Mouse (Mus musculus) lung, embryonic 15.5 days (tissue): ENCODE measurements around the gene Shld2. TPM values are rescaled to one million over a fixed set of nuclear protein-coding genes. Genes with fewer than 3 reads are reported as not detected.

Experiments used
- ATAC-seq: fragments of 200-750 bp; cut with Nextera tagmentation; 2 replicates; pipeline ENCODE4 v1.8.0; 2017; ENCODE audit warnings: moderate number of reproducible peaks, borderline replicate concordance; ENCODE audit not compliant: low FRiP score, low TSS enrichment; ENCODE audit errors: extremely low read depth
- H3K27ac ChIP-seq: fragments of 300-500 bp; sonication (generic); 2 replicates; pipeline ENCODE4 v1.5.1; 2015; ENCODE audit warnings: moderate library complexity, mild to moderate bottlenecking, inconsistent platforms
- H3K27me3 ChIP-seq: fragments of 300-500 bp; sonication (generic); 2 replicates; pipeline ENCODE4 v1.6.1; 2015; ENCODE audit warnings: inconsistent platforms
- H3K36me3 ChIP-seq: fragments of 300-500 bp; sonication (generic); 2 replicates; pipeline ENCODE4 v1.6.1; 2015; ENCODE audit warnings: inconsistent platforms
- H3K4me1 ChIP-seq: fragments of 300-500 bp; sonication (generic); 2 replicates; pipeline ENCODE4 v1.6.1; 2015; ENCODE audit warnings: inconsistent platforms
- H3K4me2 ChIP-seq: fragments of 300-500 bp; sonication (generic); 2 replicates; pipeline ENCODE4 v1.6.1; 2015; ENCODE audit warnings: inconsistent platforms, mild to moderate bottlenecking, moderate library complexity
- H3K4me3 ChIP-seq: fragments of 300-500 bp; sonication (generic); 2 replicates; pipeline ENCODE4 v1.5.1; 2015; ENCODE audit warnings: mild to moderate bottlenecking, inconsistent platforms
- H3K9ac ChIP-seq: fragments of 300-500 bp; sonication (generic); 2 replicates; pipeline ENCODE4 v1.6.1; 2015; ENCODE audit warnings: inconsistent platforms
- H3K9me3 ChIP-seq: fragments of 300-500 bp; sonication (generic); 2 replicates; pipeline ENCODE4 v1.6.1; 2016; ENCODE audit warnings: inconsistent platforms
- whole genome bisulfite sequencing: fragments of 180-500 bp; shearing (Covaris S2); methylation state at CpG from one replicate; pipeline ENCODE4 v1.1.7; 2015; 5-methylcytosine and 5-hydroxymethylcytosine counted together
- polyA plus RNA-seq: library from polyadenylated mRNA; unstranded; fragments of >200 nt; fragmentation: Nextera tagmentation; extraction: Ambion mirVana; gene quantifications from 2 replicates; pipeline ENCODE4 v1.2.1, GENCODE M21; 2015

The Shld2 gene
- polyA plus RNA-seq, 1 experiment from 2014 or later, result 12.6 TPM

DNA sequence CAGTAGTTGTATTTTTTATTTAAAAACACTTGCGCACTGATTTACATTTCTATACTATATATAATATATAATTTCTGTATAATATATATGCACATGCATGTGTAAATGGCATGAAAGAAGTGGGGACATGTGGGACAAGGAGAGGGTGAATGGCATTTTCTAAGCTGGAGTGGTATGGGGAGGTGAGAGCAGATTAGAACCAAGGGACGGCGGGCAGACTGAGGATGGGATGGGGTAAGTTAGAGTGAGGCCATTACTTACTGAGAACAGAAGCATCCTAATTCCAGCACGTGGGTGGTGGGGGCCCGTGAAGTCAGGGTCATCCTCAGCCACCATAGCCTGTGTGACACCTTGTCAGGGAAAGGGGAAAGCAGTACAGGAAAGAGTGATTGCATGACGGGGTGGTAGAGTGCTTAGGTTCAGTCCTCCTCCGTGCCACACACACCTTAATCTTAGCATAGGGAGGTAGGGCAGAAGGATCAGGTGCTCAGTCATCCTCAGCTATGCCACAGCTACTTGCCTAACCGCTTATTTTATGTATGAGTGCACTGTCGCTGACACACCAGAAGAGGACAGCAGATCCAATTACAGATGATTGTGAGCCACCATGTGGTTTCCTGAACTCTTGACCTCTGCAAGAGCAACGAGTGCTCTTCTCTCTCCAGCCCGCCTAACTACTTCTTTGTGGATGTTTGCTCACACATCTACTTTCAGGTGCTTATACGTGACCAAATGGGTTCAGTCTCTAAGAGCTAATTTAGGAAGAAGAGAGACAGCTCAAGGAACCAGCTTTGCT, 35.7 kb upstream of the Shld2 start:
- Histone ChIP-seq H3K27ac (no peak overlapping the region), H3K36me3 (peaks cover 23% of the 10 kb centered on the region), H3K4me3 (no peak overlapping the region), H3K9me3 (no peaks in the 10 kb centered on the region), H3K27me3 (no peaks in the 10 kb centered on the region), H3K4me1 (no peaks in the 10 kb centered on the region), H3K4me2 (no peak overlapping the region), H3K9ac (no peak overlapping the region)
- no peak for ATAC-seq
- WGBS, result 48% methylated on average over 12 of the region's 12 CpGs

DNA sequence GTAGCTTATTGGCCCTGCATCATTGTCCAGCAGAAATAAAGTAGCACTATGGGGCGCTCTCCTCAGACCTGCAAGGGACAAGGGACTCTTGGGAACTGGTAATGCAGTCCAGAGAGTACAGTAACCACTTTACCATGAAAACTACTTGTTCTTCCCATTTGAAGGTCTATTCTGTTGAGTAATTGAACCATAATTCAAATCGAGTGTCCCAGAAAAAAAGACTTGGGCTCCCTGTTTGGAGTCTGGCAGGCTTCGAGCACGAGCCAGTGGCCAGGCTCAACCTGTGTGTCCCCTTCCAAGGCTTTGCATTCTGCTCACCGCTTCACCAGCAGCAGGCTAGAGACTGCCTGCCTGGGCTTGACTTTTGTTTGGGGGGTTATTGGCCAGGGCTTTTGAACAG, 34.1 kb upstream of the Shld2 start:
- no peaks in the 10 kb centered on the region for H3K4me1 ChIP-seq
- H3K4me3 ChIP-seq, result no peak overlapping the region
- H3K9ac ChIP-seq, result no peak overlapping the region
- H3K9me3 ChIP-seq, result no peaks in the 10 kb centered on the region
- no peak overlapping the region for H3K4me2 ChIP-seq
- no peaks in the 10 kb centered on the region for H3K27me3 ChIP-seq
- ATAC-seq, result no peak
- H3K27ac ChIP-seq, result no peak overlapping the region
- 89% methylated on average over 5 of the region's 5 CpGs for WGBS
- H3K36me3 ChIP-seq, result peaks cover 34% of the 10 kb centered on the region

DNA sequence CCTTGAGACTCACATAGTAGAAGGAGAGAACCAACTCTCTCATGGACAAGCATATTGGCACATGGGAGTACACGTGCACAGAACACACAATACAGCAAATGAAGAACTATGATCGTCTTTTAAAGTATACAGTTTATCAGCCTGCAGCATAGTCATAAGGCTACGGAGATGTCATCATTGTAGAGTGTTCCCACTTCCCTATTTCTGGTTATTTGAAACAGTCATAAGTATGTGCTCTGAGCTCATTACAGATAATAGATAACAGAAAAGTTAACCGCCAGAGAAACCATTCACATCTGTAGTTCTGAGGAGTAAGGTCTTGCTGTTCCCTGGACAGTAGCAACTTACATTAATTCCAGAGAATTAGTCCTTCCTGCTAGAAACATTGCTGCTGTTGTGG, 32.8 kb upstream of the Shld2 start:
- ATAC-seq, result no peak
- Histone ChIP-seq H3K4me2 (no peak overlapping the region), H3K36me3 (peaks cover 43% of the 10 kb centered on the region), H3K9me3 (no peaks in the 10 kb centered on the region), H3K27ac (no peak overlapping the region), H3K27me3 (no peaks in the 10 kb centered on the region), H3K4me1 (no peaks in the 10 kb centered on the region), H3K4me3 (no peak overlapping the region), H3K9ac (no peak overlapping the region)
- WGBS, result 79% methylated on average over 4 of the region's 4 CpGs

DNA sequence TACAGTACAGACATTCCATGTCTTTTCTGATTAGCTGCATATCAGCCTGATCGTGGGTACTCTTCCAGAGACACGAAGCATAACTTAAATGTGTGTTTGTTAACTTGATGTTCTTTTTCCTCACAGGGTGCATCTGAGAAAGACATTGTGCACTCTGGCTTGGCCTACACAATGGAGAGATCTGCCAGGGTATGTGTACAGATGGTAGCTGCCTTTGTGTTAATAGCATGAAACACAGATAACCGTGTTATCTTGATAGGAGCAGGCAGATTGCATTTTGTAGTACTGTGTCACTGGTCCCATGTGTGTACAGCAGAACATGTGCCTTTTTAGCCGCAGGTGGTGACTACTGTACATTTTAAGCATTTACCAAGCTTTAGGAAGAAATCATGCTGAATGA, 31.7 kb upstream of the Shld2 start:
- no peak overlapping the region for H3K4me3 ChIP-seq
- 82% methylated on average over 4 of the region's 4 CpGs for WGBS
- no peak overlapping the region for H3K4me2 ChIP-seq
- no peaks in the 10 kb centered on the region for H3K27me3 ChIP-seq
- ATAC-seq, result no peak
- no peaks in the 10 kb centered on the region for H3K9me3 ChIP-seq
- no peaks in the 10 kb centered on the region for H3K4me1 ChIP-seq
- no peak overlapping the region for H3K27ac ChIP-seq
- H3K36me3 ChIP-seq, result peaks cover 52% of the 10 kb centered on the region
- H3K9ac ChIP-seq, result no peak overlapping the region

DNA sequence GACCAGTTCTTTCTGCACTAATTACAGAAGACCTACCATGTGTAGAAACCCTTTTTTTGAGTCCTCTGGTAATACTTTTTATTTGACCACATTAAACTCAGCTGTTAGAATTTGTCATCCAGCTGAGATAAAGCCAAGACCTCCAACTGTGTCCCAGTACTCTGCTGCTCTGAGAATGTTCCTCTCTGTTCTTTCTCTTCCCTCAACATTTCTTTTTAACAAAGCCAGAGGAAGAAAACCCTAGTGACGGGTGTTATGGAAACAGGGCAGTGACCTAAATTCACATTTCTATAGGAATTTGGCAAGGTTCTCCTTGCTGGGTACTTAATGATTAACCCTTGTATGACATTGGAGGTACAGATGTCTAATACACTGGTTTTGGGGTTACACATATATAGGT, 29.2 kb upstream of the Shld2 start:
- H3K4me3 ChIP-seq, result no peak overlapping the region
- no peak overlapping the region for H3K27ac ChIP-seq
- no peaks in the 10 kb centered on the region for H3K9me3 ChIP-seq
- no peak overlapping the region for H3K9ac ChIP-seq
- no peaks in the 10 kb centered on the region for H3K4me1 ChIP-seq
- H3K36me3 ChIP-seq, result peaks cover 76% of the 10 kb centered on the region
- no peak overlapping the region for H3K4me2 ChIP-seq
- 49% methylated on average over 1 of the region's 1 CpGs for WGBS
- ATAC-seq, result no peak
- H3K27me3 ChIP-seq, result no peaks in the 10 kb centered on the region

DNA sequence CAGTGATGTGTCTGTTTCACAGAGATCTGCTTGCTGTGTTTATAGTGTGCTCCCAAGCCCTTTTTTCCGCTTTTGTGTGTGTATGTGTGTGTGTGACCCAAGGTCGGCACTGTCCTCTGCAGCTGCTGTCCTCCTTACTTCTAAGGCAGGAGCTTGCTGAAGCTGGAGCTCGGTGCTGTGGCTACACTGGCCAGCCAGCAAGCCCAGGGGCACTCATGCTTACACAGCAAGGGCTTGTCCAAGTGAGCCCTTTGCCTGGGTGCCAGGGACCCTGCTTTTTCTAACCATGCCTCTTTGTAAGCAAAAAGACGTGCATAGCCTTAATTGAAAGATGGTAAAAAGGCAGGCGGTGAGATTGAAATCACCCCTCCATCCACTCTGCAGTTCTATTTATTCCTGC, 22.2 kb upstream of the Shld2 start:
- no peak for ATAC-seq

DNA sequence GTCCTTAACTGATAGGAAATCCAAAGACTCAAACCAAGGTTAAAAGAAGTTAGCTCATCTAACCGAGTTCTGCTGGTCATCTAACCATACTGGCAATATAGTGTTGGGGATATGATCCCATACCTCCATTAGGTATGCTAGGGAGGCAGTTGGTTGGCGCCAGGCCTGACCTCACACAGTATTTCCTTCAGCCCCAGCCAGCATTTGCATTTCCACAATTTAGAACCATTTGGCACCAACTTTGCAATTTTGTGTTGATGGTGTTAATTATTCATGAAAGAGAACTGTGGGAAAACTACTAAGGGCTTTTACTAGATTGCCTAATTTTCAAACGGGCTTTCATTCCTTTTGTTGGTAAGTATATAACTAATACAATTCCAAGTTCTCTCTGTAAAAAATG, 21.6 kb upstream of the Shld2 start:
- Histone ChIP-seq H3K9me3 (no peaks in the 10 kb centered on the region), H3K27ac (no peak overlapping the region), H3K4me2 (no peak overlapping the region), H3K27me3 (no peaks in the 10 kb centered on the region), H3K4me3 (no peak overlapping the region), H3K4me1 (no peaks in the 10 kb centered on the region), H3K36me3 (peaks cover 68% of the 10 kb centered on the region), H3K9ac (no peak overlapping the region)
- 79% methylated on average over 3 of the region's 3 CpGs for WGBS
- no peak for ATAC-seq

More for the DNA sequence above, 22.2 kb upstream of the Shld2 start:
- no peaks in the 10 kb centered on the region for H3K27me3 ChIP-seq
- no peak overlapping the region for H3K4me3 ChIP-seq
- 87% methylated on average over 5 of the region's 5 CpGs for WGBS
- no peak overlapping the region for H3K9ac ChIP-seq
- H3K9me3 ChIP-seq, result no peaks in the 10 kb centered on the region
- no peak overlapping the region for H3K4me2 ChIP-seq
- no peak overlapping the region for H3K27ac ChIP-seq
- no peaks in the 10 kb centered on the region for H3K4me1 ChIP-seq
- peaks cover 72% of the 10 kb centered on the region for H3K36me3 ChIP-seq

DNA sequence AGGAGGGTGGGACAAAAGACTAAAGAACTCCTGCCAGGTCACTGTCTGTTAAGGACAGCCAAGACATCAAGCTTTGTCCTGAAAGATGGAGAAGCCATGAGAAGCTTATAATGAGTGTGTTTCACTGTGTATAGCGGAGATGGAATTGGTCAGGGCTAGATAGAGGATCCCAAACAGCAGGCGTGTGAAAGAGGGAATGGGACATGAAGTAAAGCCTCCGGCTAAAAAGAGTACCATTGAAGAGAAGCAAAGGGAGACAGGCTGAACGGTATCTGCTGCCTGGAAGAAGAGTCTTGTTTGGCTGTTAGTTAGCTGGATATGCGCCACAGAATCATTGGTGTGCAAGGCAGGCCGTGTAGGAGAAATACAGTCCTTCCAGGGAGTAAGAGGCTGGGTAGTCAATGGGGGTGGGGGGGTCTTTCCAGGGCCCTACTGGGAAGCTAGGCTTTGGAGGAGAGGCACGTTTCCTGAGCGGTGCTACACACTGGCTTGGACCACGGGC, 20.4 kb upstream of the Shld2 start:
- no peaks in the 10 kb centered on the region for H3K27me3 ChIP-seq
- no peaks in the 10 kb centered on the region for H3K9me3 ChIP-seq
- no peaks in the 10 kb centered on the region for H3K4me1 ChIP-seq
- no peak overlapping the region for H3K4me2 ChIP-seq
- WGBS, result 90% methylated on average over 9 of the region's 9 CpGs
- H3K4me3 ChIP-seq, result no peak overlapping the region
- no peak for ATAC-seq
- peaks cover 56% of the 10 kb centered on the region for H3K36me3 ChIP-seq
- H3K9ac ChIP-seq, result no peak overlapping the region
- no peak overlapping the region for H3K27ac ChIP-seq

DNA sequence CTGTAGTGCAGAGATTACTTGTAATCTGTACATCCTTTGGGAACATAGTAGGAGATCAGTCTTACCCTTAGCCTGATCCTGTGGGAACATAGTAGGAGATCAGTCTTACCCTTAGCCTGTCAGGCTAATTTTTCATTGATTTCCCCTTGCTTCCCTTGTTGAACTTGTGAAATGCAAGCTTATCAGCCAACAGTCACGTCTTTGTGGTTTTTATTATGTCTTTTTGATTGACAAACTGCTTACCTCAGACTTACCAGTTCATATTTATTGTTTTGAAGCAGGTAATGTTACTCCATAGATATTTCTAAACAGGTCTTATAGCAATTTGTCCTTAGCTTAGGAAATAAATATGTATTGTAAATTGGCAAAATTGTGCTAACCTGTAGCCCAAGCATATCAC, 17.3 kb upstream of the Shld2 start:
- peaks cover 46% of the 10 kb centered on the region for H3K36me3 ChIP-seq
- no peak overlapping the region for H3K27ac ChIP-seq
- WGBS, result 65% methylated on average over 1 of the region's 1 CpGs
- H3K4me2 ChIP-seq, result no peak overlapping the region
- H3K4me3 ChIP-seq, result no peak overlapping the region
- H3K9ac ChIP-seq, result no peak overlapping the region
- H3K27me3 ChIP-seq, result no peaks in the 10 kb centered on the region
- no peak for ATAC-seq
- no peaks in the 10 kb centered on the region for H3K4me1 ChIP-seq
- H3K9me3 ChIP-seq, result no peaks in the 10 kb centered on the region

DNA sequence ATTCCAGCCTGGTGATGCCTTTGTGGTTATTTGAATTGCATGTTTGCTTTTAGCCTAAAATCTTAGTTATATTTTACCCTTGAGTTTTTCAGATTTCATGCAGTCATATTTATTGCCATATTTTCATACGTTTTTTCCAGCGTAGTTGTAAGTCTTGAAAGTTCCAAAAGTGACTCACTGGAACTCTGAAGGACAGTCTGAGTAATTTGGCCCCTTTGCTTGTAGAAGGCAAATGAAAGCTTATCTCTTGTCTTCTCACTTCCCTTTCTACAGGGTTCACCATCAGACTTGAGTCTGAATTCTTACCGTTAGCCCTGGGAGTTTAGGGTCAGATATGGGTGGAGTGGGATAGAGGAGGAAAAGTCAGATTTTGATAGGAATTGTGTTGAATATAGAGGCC, 16.3 kb upstream of the Shld2 start:
- H3K4me1 ChIP-seq, result no peaks in the 10 kb centered on the region
- H3K36me3 ChIP-seq, result peaks cover 40% of the 10 kb centered on the region

DNA sequence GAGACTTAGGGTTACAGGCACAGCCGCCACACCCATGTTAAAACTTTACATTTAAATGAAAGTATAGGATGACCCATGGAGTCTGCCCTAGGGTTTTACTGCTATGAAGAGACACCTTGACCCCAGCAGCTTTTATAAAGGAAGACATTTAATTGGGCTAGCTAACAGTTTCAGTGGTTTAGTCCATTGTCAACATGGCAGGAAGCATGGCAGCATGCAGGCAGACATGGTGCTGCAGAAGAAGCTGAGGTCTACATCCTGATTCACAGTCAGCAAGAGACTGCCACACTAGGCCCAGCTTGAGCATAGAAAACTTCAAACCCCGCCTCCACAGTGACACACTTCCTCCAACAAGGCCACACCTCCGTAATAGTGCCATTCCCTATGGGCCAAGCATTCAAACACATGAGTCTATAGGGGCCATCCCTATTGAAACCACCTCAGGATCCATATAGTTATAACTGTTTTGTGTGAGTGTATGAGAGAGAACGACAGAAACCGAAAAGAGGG, 13.3 kb upstream of the Shld2 start:
- no peaks in the 10 kb centered on the region for H3K9me3 ChIP-seq
- no peaks in the 10 kb centered on the region for H3K4me1 ChIP-seq
- H3K9ac ChIP-seq, result no peak overlapping the region
- no peak overlapping the region for H3K4me3 ChIP-seq
- no peak for ATAC-seq
- no peak overlapping the region for H3K27ac ChIP-seq
- H3K36me3 ChIP-seq, result peaks cover 27% of the 10 kb centered on the region
- H3K27me3 ChIP-seq, result no peaks in the 10 kb centered on the region
- H3K4me2 ChIP-seq, result no peak overlapping the region
- 96% methylated on average over 5 of the region's 5 CpGs for WGBS

More for the DNA sequence above, 16.3 kb upstream of the Shld2 start:
- Histone ChIP-seq H3K9ac (no peak overlapping the region), H3K4me2 (no peak overlapping the region), H3K4me3 (no peak overlapping the region), H3K27ac (no peak overlapping the region), H3K27me3 (no peaks in the 10 kb centered on the region), H3K9me3 (no peaks in the 10 kb centered on the region)
- 82% methylated on average over 3 of the region's 3 CpGs for WGBS
- no peak for ATAC-seq

DNA sequence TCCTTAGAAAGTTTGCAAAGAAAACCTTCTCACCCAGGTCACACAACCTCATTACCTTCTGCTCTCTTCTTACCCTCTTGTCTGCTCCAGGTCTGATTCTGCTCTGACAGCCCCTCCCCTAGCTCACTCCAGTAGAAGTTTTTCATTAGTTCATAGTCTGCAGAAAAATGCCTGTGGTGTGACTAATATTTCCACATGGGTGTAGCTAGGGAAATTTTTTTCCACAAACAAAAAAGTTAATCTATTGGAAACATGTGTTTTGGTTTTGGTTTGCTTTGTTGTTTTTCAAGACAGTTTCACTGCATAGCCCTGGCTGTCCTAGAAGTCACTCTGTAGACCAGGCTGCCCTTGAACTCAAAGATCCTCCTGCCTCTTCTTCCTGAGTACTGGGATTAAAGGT, 7.8 kb upstream of the Shld2 start:
- peaks cover 12% of the 10 kb centered on the region for H3K36me3 ChIP-seq
- no peak overlapping the region for H3K9ac ChIP-seq
- peaks cover 18% of the 10 kb centered on the region for H3K4me1 ChIP-seq
- no peak overlapping the region for H3K27ac ChIP-seq
- H3K4me2 ChIP-seq, result no peak overlapping the region
- no peak overlapping the region for H3K4me3 ChIP-seq
- no peaks in the 10 kb centered on the region for H3K27me3 ChIP-seq
- ATAC-seq, result no peak
- H3K9me3 ChIP-seq, result no peaks in the 10 kb centered on the region
